Mouse (Mus musculus) ES-E14 (cell line): ENCODE results near the gene As3mt.

Source experiments
- CHD2 ChIP-seq: IDR thresholded peaks from 2 replicates; pipeline ENCODE4 v1.6.1; 2014; ENCODE audit warnings: mild to moderate bottlenecking, low read depth, low read length, inconsistent platforms
- HCFC1 ChIP-seq: IDR thresholded peaks from 2 replicates; pipeline ENCODE4 v1.6.1; 2012; ENCODE audit warnings: low read length, inconsistent platforms, borderline replicate concordance; ENCODE audit not compliant: insufficient read depth
- MAFK ChIP-seq: IDR thresholded peaks from 2 replicates; pipeline ENCODE4 v1.6.1; 2014; ENCODE audit warnings: mild to moderate bottlenecking, low read depth, low read length, inconsistent platforms; ENCODE audit not compliant: insufficient read depth
- ZC3H11A ChIP-seq: IDR thresholded peaks from 2 replicates; pipeline ENCODE4 v1.6.1; 2012; ENCODE audit warnings: low read depth, mild to moderate bottlenecking, inconsistent platforms, low read length, borderline replicate concordance
- ZNF384 ChIP-seq: IDR thresholded peaks from 2 replicates; pipeline ENCODE4 v1.6.1; 2012; ENCODE audit warnings: low read depth, low read length, inconsistent platforms

- TF ChIP-seq ZC3H11A (no peak), CHD2 (no peak), MAFK (no peak), ZNF384 (no peak), HCFC1 (no peak)
Measured at GRCm38 (mm10) chr19:46763932-46764762, 56.9 kb downstream of the As3mt start.
